Mouse (Mus musculus) Muller cell, postnatal 12 days (primary cell): Measurements from ENCODE around the gene Gpr107.

ENCODE experiments used
- DNase-seq: peaks from one replicate; pipeline ENCODE4 v3.0.0-alpha.2; 2015; ENCODE audit errors: inconsistent ontology term

The Gpr107 gene

GRCm38 (mm10) chr2:31200051-31200450 lies 47.9 kb downstream of the Gpr107 start:
- DNase-seq: no peak

- DNase-seq: no peak
Measured at GRCm38 (mm10) chr2:31201851-31202250, 49.7 kb downstream of the Gpr107 start.

- DNase-seq: no peak
Measured at GRCm38 (mm10) chr2:31202357-31202756, 50.2 kb downstream of the Gpr107 start.

GRCm38 (mm10) chr2:31202956-31203355 lies 50.8 kb downstream of the Gpr107 start:
- DNase-seq: no peak

GRCm38 (mm10) chr2:31204677-31205076 lies 52.6 kb downstream of the Gpr107 start:
- DNase-seq: no peak

GRCm38 (mm10) chr2:31206211-31206610 lies 54.1 kb downstream of the Gpr107 start:
- no peak for DNase-seq

- DNase-seq: no peak
Measured at GRCm38 (mm10) chr2:31206882-31207281, 54.8 kb downstream of the Gpr107 start.

- no peak for DNase-seq
Measured at GRCm38 (mm10) chr2:31208544-31209142, 56.5 kb downstream of the Gpr107 start.

GRCm38 (mm10) chr2:31209525-31209924 lies 57.4 kb downstream of the Gpr107 start:
- peak; percentile 50 for DNase-seq

GRCm38 (mm10) chr2:31210144-31210847 lies 58.2 kb downstream of the Gpr107 start:
- DNase-seq: peak; percentile 57

GRCm38 (mm10) chr2:31211204-31211603 lies 59.1 kb downstream of the Gpr107 start:
- DNase-seq: no peak

- DNase-seq: peak; percentile 82
Measured at GRCm38 (mm10) chr2:31214211-31214796, 62.2 kb downstream of the Gpr107 start.

GRCm38 (mm10) chr2:31218611-31219010 lies 66.5 kb downstream of the Gpr107 start:
- no peak for DNase-seq

GRCm38 (mm10) chr2:31219470-31219869 lies 67.4 kb downstream of the Gpr107 start:
- no peak for DNase-seq

GRCm38 (mm10) chr2:31220844-31221243 lies 68.7 kb downstream of the Gpr107 start:
- DNase-seq: no peak

- DNase-seq: no peak
Measured at GRCm38 (mm10) chr2:31221582-31221981, 69.5 kb downstream of the Gpr107 start.

GRCm38 (mm10) chr2:31228768-31229311 lies 76.7 kb downstream of the Gpr107 start:
- no peak for DNase-seq

- DNase-seq: peak; percentile 29
Measured at GRCm38 (mm10) chr2:31239203-31239696, 87.1 kb downstream of the Gpr107 start.

GRCm38 (mm10) chr2:31239833-31240232 lies 87.7 kb downstream of the Gpr107 start:
- DNase-seq: no peak

- DNase-seq: no peak
Measured at GRCm38 (mm10) chr2:31241639-31242038, 89.5 kb downstream of the Gpr107 start.

- no peak for DNase-seq
Measured at GRCm38 (mm10) chr2:31244216-31244615, 92.1 kb downstream of the Gpr107 start.

- no peak for DNase-seq
Measured at GRCm38 (mm10) chr2:31245051-31245450, 92.9 kb downstream of the Gpr107 start.
